Mouse (Mus musculus) heart, adult 2 months (tissue): ENCODE data around the gene Lamb1.

Experiments
- CTCF ChIP-seq: fragments of 200-600 bp; IDR thresholded peaks from 2 replicates; pipeline ENCODE4 v1.8.1; 2022; ENCODE audit warnings: antibody characterized with exemption, mild to moderate bottlenecking, moderate library complexity
- EP300 ChIP-seq: fragments of 200-500 bp; IDR thresholded peaks from 2 replicates; pipeline ENCODE4 v1.6.1; 2011; ENCODE audit warnings: low read depth, low read length, control low read depth; ENCODE audit not compliant: insufficient read depth

DNA sequence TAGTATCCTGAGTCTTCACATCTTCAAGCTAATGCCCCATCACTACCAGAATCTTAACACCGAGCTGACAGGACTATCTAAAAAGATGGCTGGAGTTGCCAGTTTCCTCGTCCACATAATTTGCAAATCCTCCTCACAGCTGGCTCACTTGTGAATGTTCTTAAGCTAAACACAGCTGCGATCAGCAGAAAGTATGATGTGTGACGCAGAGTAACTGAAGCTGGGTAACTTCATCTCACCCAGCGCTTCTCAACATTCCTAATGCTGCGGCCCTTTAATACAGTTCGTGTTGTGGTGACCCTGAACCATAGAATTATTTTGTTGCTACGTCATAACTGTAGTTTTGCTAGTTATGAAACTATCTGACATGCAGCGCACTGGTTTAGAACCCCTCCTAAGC, 62.1 kb downstream of the Lamb1 start:
- TF ChIP-seq CTCF = no peak
- no peak for TF ChIP-seq EP300
